Mouse (Mus musculus): ENCODE measurements at regions not wholly inside any gene's neighbourhood (a gene's known extent, or its start where the extent isn't known, plus 50 kb on each side); places are given as distances from the start of the nearest gene placed in this dataset.

DNA sequence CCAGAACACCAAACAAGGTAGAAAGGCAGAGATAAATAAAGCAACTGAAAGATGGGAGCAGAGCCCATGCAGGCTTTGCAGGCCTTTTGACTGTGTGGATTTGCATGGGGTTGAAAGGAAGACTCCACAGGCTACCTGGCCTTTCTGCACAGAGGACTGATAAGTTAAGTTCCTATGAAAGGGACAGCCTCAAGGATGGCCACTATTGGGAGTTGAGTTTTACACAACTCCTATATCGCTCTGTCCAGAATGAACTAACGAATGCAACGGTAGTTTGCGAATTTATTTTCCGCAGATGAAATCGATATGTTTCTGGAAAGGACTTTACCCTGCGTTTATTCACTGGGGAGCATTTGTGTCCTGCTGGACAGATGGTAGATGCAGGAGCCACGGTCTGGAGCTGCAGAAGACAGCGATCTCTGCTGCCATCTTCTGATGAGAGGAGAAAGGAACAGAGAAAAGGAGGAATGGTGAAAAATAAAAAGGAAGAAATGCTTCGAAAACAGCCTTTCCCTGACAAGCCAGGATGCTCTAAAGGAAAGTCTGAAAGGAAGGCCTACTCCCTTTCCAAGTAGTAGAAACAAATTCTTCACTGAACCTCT lies 285.2 kb downstream of the Galc start:
- H3K27ac ChIP-seq (replicated peaks; ENCODE audit: low read depth, low read length), result no peak overlapping the region

DNA sequence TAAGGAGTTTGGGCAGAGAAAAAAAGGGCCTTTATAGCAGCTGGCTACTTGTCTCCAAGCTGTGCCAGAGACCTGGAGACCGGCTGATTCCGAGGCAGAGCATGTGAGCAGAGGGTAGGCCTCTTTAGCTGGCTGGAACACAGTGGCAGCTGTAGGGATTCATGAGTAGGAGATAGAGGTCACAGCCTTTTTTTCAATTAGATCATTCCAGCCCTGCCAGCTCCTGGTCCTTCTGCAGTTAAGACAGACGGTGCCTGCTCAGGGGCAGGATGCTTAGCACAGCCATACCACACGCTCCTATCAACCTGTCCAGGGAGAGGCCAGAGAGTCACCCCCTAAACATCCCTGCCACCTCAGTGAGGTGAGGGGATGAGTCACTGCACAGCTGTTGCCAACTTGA lies 302.1 kb downstream of the Galc start:
- no peak for ATAC-seq (ENCODE audit: low read depth)
- Histone ChIP-seq H3K27ac (replicated peaks; ENCODE audit: low read depth, low read length) (no peak overlapping the region), H3K27me3 (replicated peaks; ENCODE audit: control insufficient read depth, insufficient read depth, low read length) (no peaks in the 10 kb centered on the region), H3K9ac (ENCODE audit: low read depth, low read length) (no peak overlapping the region), H3K9me3 (ENCODE audit: control insufficient read depth, low read length) (no peaks in the 10 kb centered on the region), H3K4me2 (ENCODE audit: low read depth, low read length) (no peak overlapping the region), H3K36me3 (ENCODE audit: control insufficient read depth, insufficient read depth, low read length) (no peaks in the 10 kb centered on the region), H3K4me3 (ENCODE audit: low read depth, low read length) (no peak overlapping the region), H3K4me1 (ENCODE audit: control insufficient read depth, insufficient read depth, low read length) (no peaks in the 10 kb centered on the region)
- WGBS, result 64% methylated on average over 4 of the region's 4 CpGs
- DNase-seq (ENCODE audit: low spot score), result no peak

More for the DNA sequence above, 285.2 kb downstream of the Galc start:
- Histone ChIP-seq H3K27me3 (replicated peaks; ENCODE audit: control insufficient read depth, insufficient read depth, low read length) (no peaks in the 10 kb centered on the region), H3K4me1 (ENCODE audit: control insufficient read depth, insufficient read depth, low read length) (no peaks in the 10 kb centered on the region), H3K4me2 (ENCODE audit: low read depth, low read length) (no peak overlapping the region), H3K9me3 (ENCODE audit: control insufficient read depth, low read length) (0 out of 2 replicates have a peak, but pooled peaks cover 4% of the 10 kb centered on the region), H3K9ac (ENCODE audit: low read depth, low read length) (no peak overlapping the region), H3K36me3 (ENCODE audit: control insufficient read depth, insufficient read depth, low read length) (no peaks in the 10 kb centered on the region), H3K4me3 (ENCODE audit: low read depth, low read length) (no peak overlapping the region)
- ATAC-seq (ENCODE audit: low read depth), result no peak
- DNase-seq (ENCODE audit: low spot score), result peak; percentile 60
- WGBS, result 47% methylated on average over 10 of the region's 10 CpGs

DNA sequence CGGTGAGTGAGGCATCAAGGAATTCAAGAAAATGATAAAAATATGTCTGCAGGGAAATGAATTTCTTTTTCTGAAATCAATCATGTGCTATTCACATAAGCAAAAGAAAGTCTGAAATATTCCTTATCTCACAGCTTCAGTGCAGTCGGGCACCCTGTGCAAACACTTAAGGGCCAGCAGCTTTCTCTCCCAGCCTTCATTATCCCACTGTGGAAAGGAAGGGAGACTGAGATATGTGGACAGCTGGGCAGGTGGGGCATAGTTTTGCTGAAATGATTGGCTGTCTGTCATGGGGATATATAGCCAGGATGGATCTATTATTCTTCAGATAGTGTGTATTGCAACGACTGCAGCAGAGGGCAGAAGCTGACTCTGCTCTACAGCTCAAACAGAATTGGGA lies 305.9 kb downstream of the Galc start:
- Histone ChIP-seq H3K27me3 (replicated peaks; ENCODE audit: control insufficient read depth, insufficient read depth, low read length) (no peaks in the 10 kb centered on the region), H3K4me1 (ENCODE audit: control insufficient read depth, insufficient read depth, low read length) (no peaks in the 10 kb centered on the region), H3K27ac (replicated peaks; ENCODE audit: low read depth, low read length) (no peak overlapping the region), H3K36me3 (ENCODE audit: control insufficient read depth, insufficient read depth, low read length) (no peaks in the 10 kb centered on the region), H3K9ac (ENCODE audit: low read depth, low read length) (no peak overlapping the region), H3K9me3 (ENCODE audit: control insufficient read depth, low read length) (no peaks in the 10 kb centered on the region), H3K4me3 (ENCODE audit: low read depth, low read length) (no peak overlapping the region), H3K4me2 (ENCODE audit: low read depth, low read length) (no peak overlapping the region)
- ATAC-seq (ENCODE audit: low read depth), result no peak
- 86% methylated on average over 3 of the region's 3 CpGs for WGBS
- no peak for DNase-seq (ENCODE audit: low spot score)

DNA sequence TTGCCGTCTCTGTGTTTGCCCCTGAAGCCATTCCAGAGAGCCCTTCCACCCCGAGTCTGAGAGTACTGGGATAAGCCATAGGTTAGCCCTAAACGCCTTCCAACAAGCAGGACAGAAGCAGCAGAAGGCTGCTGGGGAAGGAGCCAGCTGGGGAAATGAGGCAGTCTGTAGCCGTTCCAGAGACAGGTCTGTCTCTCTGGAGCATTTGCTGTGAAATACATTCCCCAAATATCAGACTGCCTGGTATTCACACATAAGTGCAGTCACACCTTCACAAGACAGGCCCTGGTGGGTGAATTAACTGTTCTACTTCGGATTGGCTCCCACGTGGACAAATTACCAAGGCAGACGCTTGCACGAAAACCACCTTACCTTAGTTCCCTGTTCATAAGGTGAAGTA lies 307.1 kb downstream of the Galc start:
- H3K27ac ChIP-seq (replicated peaks; ENCODE audit: low read depth, low read length), result no peak overlapping the region
- H3K4me1 ChIP-seq (ENCODE audit: control insufficient read depth, insufficient read depth, low read length), result no peaks in the 10 kb centered on the region
- 73% methylated on average over 8 of the region's 8 CpGs for WGBS
- H3K4me3 ChIP-seq (ENCODE audit: low read depth, low read length), result no peak overlapping the region
- DNase-seq (ENCODE audit: low spot score) (no peak), ATAC-seq (ENCODE audit: low read depth) (no peak)
- H3K9ac ChIP-seq (ENCODE audit: low read depth, low read length), result no peak overlapping the region
- H3K4me2 ChIP-seq (ENCODE audit: low read depth, low read length), result no peak overlapping the region
- H3K27me3 ChIP-seq (replicated peaks; ENCODE audit: control insufficient read depth, insufficient read depth, low read length), result no peaks in the 10 kb centered on the region
- H3K36me3 ChIP-seq (ENCODE audit: control insufficient read depth, insufficient read depth, low read length), result no peaks in the 10 kb centered on the region
- no peaks in the 10 kb centered on the region for H3K9me3 ChIP-seq (ENCODE audit: control insufficient read depth, low read length)

DNA sequence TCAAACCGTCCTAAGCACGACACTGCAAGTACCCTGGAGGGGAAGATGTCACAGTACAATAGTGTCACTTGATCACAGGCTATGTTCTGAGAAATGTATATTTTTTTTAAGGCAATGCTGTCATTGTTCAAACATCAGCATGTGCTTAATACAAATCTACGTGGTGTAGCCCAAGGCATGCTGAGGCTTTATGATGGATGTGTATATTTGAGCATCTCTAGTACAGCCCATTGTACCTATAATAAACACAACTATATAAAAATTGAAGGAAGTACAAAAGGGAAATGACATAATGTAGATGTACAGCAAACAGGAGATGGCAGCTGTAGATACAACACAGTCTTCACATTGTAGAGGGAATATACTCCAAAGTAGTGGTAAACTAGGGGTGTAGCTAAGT lies 309.2 kb downstream of the Galc start:
- H3K4me2 ChIP-seq (ENCODE audit: low read depth, low read length), result no peak overlapping the region
- H3K9me3 ChIP-seq (ENCODE audit: control insufficient read depth, low read length), result 0 out of 2 replicates have a peak, but pooled peaks cover 6% of the 10 kb centered on the region
- ATAC-seq (ENCODE audit: low read depth) (0 out of 2 replicates have a peak, but pooled peaks have one; percentile 12), DNase-seq (ENCODE audit: low spot score) (no peak)
- no peaks in the 10 kb centered on the region for H3K36me3 ChIP-seq (ENCODE audit: control insufficient read depth, insufficient read depth, low read length)
- H3K9ac ChIP-seq (ENCODE audit: low read depth, low read length), result no peak overlapping the region
- no peak overlapping the region for H3K27ac ChIP-seq (replicated peaks; ENCODE audit: low read depth, low read length)
- no peak overlapping the region for H3K4me3 ChIP-seq (ENCODE audit: low read depth, low read length)
- no peaks in the 10 kb centered on the region for H3K27me3 ChIP-seq (replicated peaks; ENCODE audit: control insufficient read depth, insufficient read depth, low read length)
- no peaks in the 10 kb centered on the region for H3K4me1 ChIP-seq (ENCODE audit: control insufficient read depth, insufficient read depth, low read length)
- 61% methylated on average over 3 of the region's 3 CpGs for WGBS

DNA sequence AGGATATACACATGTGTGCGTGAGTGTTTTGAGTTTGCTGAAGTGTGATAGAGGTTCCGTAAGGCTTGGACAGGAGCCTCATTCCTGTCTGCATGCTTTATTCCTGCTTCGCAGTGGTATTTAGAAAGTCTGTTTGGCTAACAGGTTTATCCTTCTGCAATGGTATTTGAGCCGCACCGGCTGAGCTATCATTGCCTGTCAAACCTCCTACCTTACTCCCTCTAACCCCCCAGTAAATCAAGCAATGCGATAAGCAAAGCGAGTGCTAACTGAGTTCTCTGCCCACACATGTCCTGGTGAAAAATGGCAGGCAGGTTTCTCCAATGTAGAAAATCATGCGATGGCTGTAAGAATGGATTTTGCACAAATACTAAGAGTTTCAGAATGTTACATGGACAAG lies 311.8 kb downstream of the Galc start:
- no peaks in the 10 kb centered on the region for H3K36me3 ChIP-seq (ENCODE audit: control insufficient read depth, insufficient read depth, low read length)
- ATAC-seq (ENCODE audit: low read depth), result no peak
- DNase-seq (ENCODE audit: low spot score), result no peak
- no peak overlapping the region for H3K4me3 ChIP-seq (ENCODE audit: low read depth, low read length)
- H3K4me2 ChIP-seq (ENCODE audit: low read depth, low read length), result no peak overlapping the region
- H3K9ac ChIP-seq (ENCODE audit: low read depth, low read length), result no peak overlapping the region
- H3K27ac ChIP-seq (replicated peaks; ENCODE audit: low read depth, low read length), result no peak overlapping the region
- H3K27me3 ChIP-seq (replicated peaks; ENCODE audit: control insufficient read depth, insufficient read depth, low read length), result no peaks in the 10 kb centered on the region
- H3K9me3 ChIP-seq (ENCODE audit: control insufficient read depth, low read length), result peaks cover 13% of the 10 kb centered on the region; the same call in 1 of the 2 replicates
- 85% methylated on average over 8 of the region's 8 CpGs for WGBS
- no peaks in the 10 kb centered on the region for H3K4me1 ChIP-seq (ENCODE audit: control insufficient read depth, insufficient read depth, low read length)

DNA sequence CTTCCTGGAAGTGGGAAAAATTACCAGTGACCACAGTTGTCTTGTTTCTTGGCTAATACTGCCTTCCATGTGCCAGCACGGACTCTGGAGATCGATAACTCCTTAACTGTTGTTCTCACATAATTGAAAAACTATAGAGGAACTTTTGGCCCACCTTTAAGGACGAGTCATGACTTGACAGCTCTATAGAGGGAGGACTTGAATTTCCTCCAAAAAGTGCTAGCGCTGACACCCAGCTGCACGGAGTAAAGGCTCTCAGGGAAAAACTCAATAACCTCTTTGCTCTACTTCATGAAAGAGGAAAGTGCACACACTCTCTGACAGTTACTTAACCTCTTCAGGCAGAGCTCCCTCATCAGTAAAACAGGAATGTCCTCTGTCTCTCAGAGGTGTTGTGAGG lies 320.9 kb downstream of the Galc start:
- H3K4me1 ChIP-seq (ENCODE audit: control insufficient read depth, insufficient read depth, low read length), result no peaks in the 10 kb centered on the region
- ATAC-seq (ENCODE audit: low read depth) (no peak), DNase-seq (ENCODE audit: low spot score) (no peak)
- 70% methylated on average over 5 of the region's 5 CpGs for WGBS
- H3K9me3 ChIP-seq (ENCODE audit: control insufficient read depth, low read length), result no peaks in the 10 kb centered on the region
- H3K27ac ChIP-seq (replicated peaks; ENCODE audit: low read depth, low read length), result no peak overlapping the region
- no peak overlapping the region for H3K4me3 ChIP-seq (ENCODE audit: low read depth, low read length)
- no peak overlapping the region for H3K4me2 ChIP-seq (ENCODE audit: low read depth, low read length)
- H3K9ac ChIP-seq (ENCODE audit: low read depth, low read length), result no peak overlapping the region
- H3K36me3 ChIP-seq (ENCODE audit: control insufficient read depth, insufficient read depth, low read length), result no peaks in the 10 kb centered on the region
- no peaks in the 10 kb centered on the region for H3K27me3 ChIP-seq (replicated peaks; ENCODE audit: control insufficient read depth, insufficient read depth, low read length)

DNA sequence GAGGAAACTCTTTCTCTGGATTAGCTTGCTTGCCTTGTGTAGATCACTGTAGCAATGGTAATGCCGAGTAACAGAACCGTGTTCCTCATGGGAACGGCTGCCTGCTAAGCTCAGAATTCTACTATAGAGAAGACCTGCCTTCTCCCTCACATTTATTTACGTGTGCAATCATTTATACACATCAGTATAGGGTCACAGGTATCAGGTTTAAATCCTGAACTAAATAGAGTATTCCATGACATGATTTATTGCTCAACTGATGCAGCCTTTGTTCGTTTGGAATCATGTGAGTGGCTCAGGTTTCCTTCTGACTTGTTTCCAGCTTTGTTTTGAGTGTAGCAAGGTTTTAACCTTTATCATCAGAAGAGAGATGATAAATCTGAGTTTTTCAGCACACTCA lies 329.4 kb downstream of the Galc start:
- no peaks in the 10 kb centered on the region for H3K27me3 ChIP-seq (replicated peaks; ENCODE audit: control insufficient read depth, insufficient read depth, low read length)
- no peak overlapping the region for H3K4me3 ChIP-seq (ENCODE audit: low read depth, low read length)
- no peak overlapping the region for H3K27ac ChIP-seq (replicated peaks; ENCODE audit: low read depth, low read length)
- H3K4me2 ChIP-seq (ENCODE audit: low read depth, low read length), result no peak overlapping the region
- H3K4me1 ChIP-seq (ENCODE audit: control insufficient read depth, insufficient read depth, low read length), result no peaks in the 10 kb centered on the region
- no peaks in the 10 kb centered on the region for H3K9me3 ChIP-seq (ENCODE audit: control insufficient read depth, low read length)
- H3K36me3 ChIP-seq (ENCODE audit: control insufficient read depth, insufficient read depth, low read length), result no peaks in the 10 kb centered on the region
- H3K9ac ChIP-seq (ENCODE audit: low read depth, low read length), result no peak overlapping the region
- DNase-seq (ENCODE audit: low spot score) (no peak), ATAC-seq (ENCODE audit: low read depth) (no peak)
- 68% methylated on average over 5 of the region's 5 CpGs for WGBS

DNA sequence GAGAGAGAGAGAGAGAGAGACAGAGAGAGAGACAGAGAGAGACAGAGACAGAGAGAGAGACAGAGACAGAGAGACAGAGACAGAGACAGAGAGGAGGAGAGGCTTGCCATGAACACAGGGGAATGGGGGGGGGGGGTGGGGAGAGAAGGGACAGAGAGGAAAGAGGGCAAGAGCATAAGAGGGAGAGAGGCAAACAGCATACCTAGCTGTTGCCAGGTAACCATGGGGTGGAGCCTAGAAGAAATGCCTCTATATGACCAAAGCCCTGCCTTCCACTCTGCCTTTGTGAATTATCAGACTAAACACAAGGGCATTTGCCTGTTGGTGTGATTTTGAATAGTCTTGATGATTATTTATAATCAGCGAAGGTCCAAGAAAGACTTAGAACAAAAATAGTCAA lies 332.2 kb downstream of the Galc start:
- no peaks in the 10 kb centered on the region for H3K27me3 ChIP-seq (replicated peaks; ENCODE audit: control insufficient read depth, insufficient read depth, low read length)
- DNase-seq (ENCODE audit: low spot score) (no peak), ATAC-seq (ENCODE audit: low read depth) (no peak)
- no peak overlapping the region for H3K4me2 ChIP-seq (ENCODE audit: low read depth, low read length)
- H3K4me3 ChIP-seq (ENCODE audit: low read depth, low read length), result no peak overlapping the region
- no peak overlapping the region for H3K27ac ChIP-seq (replicated peaks; ENCODE audit: low read depth, low read length)
- no peak overlapping the region for H3K9ac ChIP-seq (ENCODE audit: low read depth, low read length)
- no peaks in the 10 kb centered on the region for H3K36me3 ChIP-seq (ENCODE audit: control insufficient read depth, insufficient read depth, low read length)
- H3K4me1 ChIP-seq (ENCODE audit: control insufficient read depth, insufficient read depth, low read length), result no peaks in the 10 kb centered on the region
- no peaks in the 10 kb centered on the region for H3K9me3 ChIP-seq (ENCODE audit: control insufficient read depth, low read length)
- WGBS, result 97% methylated on average over 1 of the region's 1 CpGs
